Comparison of ENCODE assay signal across 8 mouse cellular contexts in genomic region chr1:144003904-144004740, GRCm38 (mm10). TPM values are rescaled to one million over a fixed set of nuclear protein-coding genes. Genes with fewer than 3 reads are reported as not detected.
DNase-seq lines count a peak whose midpoint lies in the region; ATAC-seq and TF ChIP-seq lines count a peak whose summit lies in the region.

Gene Rgs2 (minus strand): TSS chr1:144004161.

- peak; percentile 5; the same call in 1 of the 2 replicates for TF ChIP-seq CTCF in brain, embryonic 14.5 days (IDR thresholded peaks at IDR 0.05; ENCODE audit: borderline replicate concordance, extremely low read depth, insufficient read depth, insufficient read length)

- peaks cover 20% of the 10 kb centered on the region for H3K4me1 ChIP-seq in erythroblast, embryonic 14.5 days (ENCODE audit: control insufficient read depth)
- H3K4me1 ChIP-seq in heart, embryonic 13.5 days: peaks cover 30% of the 10 kb centered on the region; the same call in 1 of the 2 replicates
- H3K4me1 ChIP-seq in liver, embryonic 12.5 days: peaks cover 20% of the 10 kb centered on the region
- H3K4me1 ChIP-seq in stomach, embryonic 15.5 days: 0 out of 2 replicates have a peak, but pooled peaks cover 4% of the 10 kb centered on the region

- peaks cover 16% of the 10 kb centered on the region for H3K27me3 ChIP-seq in erythroblast, embryonic 14.5 days (ENCODE audit: control insufficient read depth)
- H3K27me3 ChIP-seq in heart, embryonic 13.5 days (replicated peaks): no peaks in the 10 kb centered on the region
- peaks cover 8% of the 10 kb centered on the region; the same call in 1 of the 2 replicates for H3K27me3 ChIP-seq in liver, embryonic 12.5 days (replicated peaks)
- H3K27me3 ChIP-seq in stomach, embryonic 15.5 days (replicated peaks): no peaks in the 10 kb centered on the region

- H3K9ac ChIP-seq in heart, embryonic 13.5 days: peak within 1 kb of the TSS; percentile 89
- H3K9ac ChIP-seq in liver, embryonic 12.5 days: peak within 1 kb of the TSS; percentile 63
- H3K9ac ChIP-seq in stomach, embryonic 15.5 days: peak within 1 kb of the TSS; percentile 62

- H3K4me3 ChIP-seq in erythroblast, embryonic 14.5 days (replicated peaks): peak within 1 kb of the TSS; percentile 65
- H3K4me3 ChIP-seq in heart, embryonic 13.5 days: peak within 1 kb of the TSS; percentile 73
- H3K4me3 ChIP-seq in liver, embryonic 12.5 days: peak within 1 kb of the TSS; percentile 61
- H3K4me3 ChIP-seq in stomach, embryonic 15.5 days (replicated peaks): peak within 1 kb of the TSS; percentile 66

- H3K27ac ChIP-seq in heart, embryonic 13.5 days (replicated peaks): peak within 1 kb of the TSS; percentile 68
- H3K27ac ChIP-seq in liver, embryonic 12.5 days: 0 out of 2 replicates have a peak within 1 kb of the TSS, but pooled peaks have one; percentile 41
- peak within 1 kb of the TSS; percentile 65 for H3K27ac ChIP-seq in stomach, embryonic 15.5 days

- H3K36me3 ChIP-seq in erythroblast, embryonic 14.5 days (ENCODE audit: control insufficient read depth): no peaks in the 10 kb centered on the region
- H3K36me3 ChIP-seq in heart, embryonic 13.5 days: peaks cover 18% of the 10 kb centered on the region
- no peaks in the 10 kb centered on the region for H3K36me3 ChIP-seq in liver, embryonic 12.5 days
- no peaks in the 10 kb centered on the region for H3K36me3 ChIP-seq in stomach, embryonic 15.5 days

- peak; percentile 99 for ATAC-seq in heart, embryonic 13.5 days (ENCODE audit: extremely low read depth, insufficient number of reproducible peaks, low FRiP score, low TSS enrichment)
- peak; percentile 99 for ATAC-seq in liver, embryonic 12.5 days
- ATAC-seq in stomach, embryonic 15.5 days (ENCODE audit: insufficient read depth, low FRiP score, low read depth): peak; percentile 98

- peak within 1 kb of the TSS; percentile 95 for H3K4me2 ChIP-seq in heart, embryonic 13.5 days
- peak within 1 kb of the TSS; percentile 82 for H3K4me2 ChIP-seq in liver, embryonic 12.5 days
- peak within 1 kb of the TSS; percentile 83 for H3K4me2 ChIP-seq in stomach, embryonic 15.5 days

- WGBS in heart, embryonic 13.5 days: under 1% methylated on average over 57 of the region's 57 CpGs
- under 1% methylated on average over 57 of the region's 57 CpGs for WGBS in liver, embryonic 12.5 days (ENCODE audit: insufficient replicate concordance)
- WGBS in stomach, embryonic 15.5 days: under 1% methylated on average over 57 of the region's 57 CpGs

- TF ChIP-seq POLR2A in brain, embryonic 14.5 days (IDR thresholded peaks at IDR 0.05; ENCODE audit: borderline replicate concordance, extremely low read depth, insufficient read depth, insufficient read length, poor library complexity, severe bottlenecking): peak; percentile 89

- peak; percentile 98 to 99 for DNase-seq in B cell, adult 2 months
- peak; percentile 99 for DNase-seq in brain, embryonic 14.5 days (ENCODE audit: low read depth)
- peak; percentile 96 for DNase-seq in kidney, postnatal 10 days
- DNase-seq in natural killer cell, adult 2 months (ENCODE audit: low spot score in 2 of 2): peak; percentile 97 to 98

- no peaks in the 10 kb centered on the region for H3K9me3 ChIP-seq in erythroblast, embryonic 14.5 days (ENCODE audit: control insufficient read depth, low read length)
- H3K9me3 ChIP-seq in heart, embryonic 13.5 days: no peaks in the 10 kb centered on the region
- H3K9me3 ChIP-seq in liver, embryonic 12.5 days (replicated peaks): no peaks in the 10 kb centered on the region
- no peaks in the 10 kb centered on the region for H3K9me3 ChIP-seq in stomach, embryonic 15.5 days

RNA-seq across cellular contexts. Expression of gene Rgs2, which starts in this region (rescaled TPM):
- polyA plus RNA-seq in brain, embryonic 14.5 days (2012; rRNA removed): 42.1 and 52.2 TPM in 2 replicates
- 0.26 and 0.41 TPM in 2 replicates for polyA plus RNA-seq in erythroblast, embryonic 14.5 days (2012)
- polyA plus RNA-seq in heart, embryonic 13.5 days (2015; fragmentation: Nextera tagmentation; extraction: Ambion mirVana): 16.4 and 18.8 TPM in 2 replicates
- 9.8 and 11.3 TPM in 2 replicates for polyA plus RNA-seq in liver, embryonic 12.5 days (2016; fragmentation: Nextera tagmentation; extraction: Ambion mirVana)
- polyA plus RNA-seq in stomach, embryonic 15.5 days (2015; fragmentation: Nextera tagmentation; extraction: Ambion mirVana): 57.6 and 65.4 TPM in 2 replicates

Comparison
In these comparisons a context has a peak if more than half of its experiments do, and no peak if none do; other contexts are left out.
1. Peak in every context shown above with its lines: DNase-seq, ATAC-seq, H3K4me3 ChIP-seq and H3K27ac ChIP-seq.